ENCODE assay signal across 12 mouse cellular contexts in the genomic region with DNA sequence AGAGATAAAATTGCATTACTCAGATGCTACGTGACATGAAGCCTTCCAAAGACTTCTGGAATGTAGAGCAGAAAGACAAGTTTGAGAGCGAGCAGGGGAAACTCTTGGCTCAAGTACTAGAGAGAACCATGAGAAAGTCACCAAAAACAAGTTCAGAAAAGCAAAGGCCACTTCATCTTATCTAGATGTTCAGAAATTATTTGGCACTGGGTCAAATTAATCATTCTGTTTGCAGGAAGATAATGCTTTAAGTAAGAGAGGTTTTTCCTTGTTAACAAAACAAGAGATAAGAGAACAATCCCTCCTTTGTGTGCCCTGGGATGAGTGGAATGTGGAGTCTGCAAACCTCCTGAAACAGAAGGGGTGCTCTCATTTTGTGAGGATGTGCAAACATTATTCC.
A peak's percentile ranks its signal among the peaks of the same experiment; 100 is the strongest.
DNase-seq lines count a peak whose midpoint lies in the region; ATAC-seq lines count a peak whose summit lies in the region.
"Had no signal": no experiment of that assay in that cellular context is flagged by ENCODE, and none has a peak within 500 bp of the region (broad histone marks: within the 10 kb centered on the region; RNA-seq: fewer than 3 reads in every experiment).

No protein-coding gene starts in this region.

- DNase-seq in embryo, embryonic 10 days (ENCODE audit: low spot score) = peak; percentile 13
- DNase-seq in embryo, embryonic 11 days = no peak
- DNase-seq in kidney, postnatal 14 days = peak; percentile 2
- DNase-seq in kidney, postnatal 10 days = no peak
- peak; percentile 52 for DNase-seq in 3T3-L1 (ENCODE audit: low read depth, low spot score)
- no peak for DNase-seq in thymus, postnatal 14 days
- DNase-seq: cerebellum, adult 18-20 months; gastrocnemius, postnatal 14 days had no signal

- H3K9ac ChIP-seq in heart, embryonic 16.5 days (ENCODE audit: low read length) = no peak overlapping the region

- 12% methylated on average over 2 of the region's 2 CpGs for WGBS in heart, embryonic 16.5 days

- H3K4me3 ChIP-seq in heart, embryonic 16.5 days (ENCODE audit: low read length) = no peak overlapping the region

- peak; percentile 41 for ATAC-seq in heart, embryonic 16.5 days (replicated peaks; ENCODE audit: extremely low read depth, insufficient read depth, low FRiP score)
- no peak for ATAC-seq in megakaryocyte-erythroid progenitor cell, adult 5-6 weeks (replicated peaks; ENCODE audit: low FRiP score, low TSS enrichment, poor library complexity, severe bottlenecking)
- ATAC-seq: hindbrain, embryonic 16.5 days had no signal

- no peaks in the 10 kb centered on the region for H3K27me3 ChIP-seq in heart, embryonic 16.5 days (ENCODE audit: control insufficient read depth, insufficient read depth, low read length)

- no peaks in the 10 kb centered on the region for H3K9me3 ChIP-seq in heart, embryonic 16.5 days (replicated peaks; ENCODE audit: control insufficient read depth, low read length)

- no peaks in the 10 kb centered on the region for H3K36me3 ChIP-seq in heart, embryonic 16.5 days (ENCODE audit: control insufficient read depth, insufficient read depth)

- H3K4me2 ChIP-seq in heart, embryonic 16.5 days (ENCODE audit: low read depth, low read length) = peak overlapping the region; percentile 23
- H3K4me2 ChIP-seq: liver, embryonic 11.5 days had no signal

- H3K27ac ChIP-seq in heart, embryonic 16.5 days (ENCODE audit: low read length) = peak overlapping the region; percentile 64

- H3K4me1 ChIP-seq in heart, embryonic 16.5 days (ENCODE audit: control insufficient read depth, insufficient read depth, low read length) = peaks cover 10% of the 10 kb centered on the region

Comparison
In these comparisons a context has a peak if more than half of its experiments do, and no peak if none do; other contexts are left out.
1. DNase-seq: peak in embryo, embryonic 10 days (single experiment), kidney, postnatal 14 days (single experiment) and 3T3-L1 (single experiment); none in embryo, embryonic 11 days (single experiment), kidney, postnatal 10 days (single experiment) and thymus, postnatal 14 days (single experiment).